Mouse (Mus musculus): ENCODE data around the gene Nrxn1. TPM values are rescaled to one million over a fixed set of nuclear protein-coding genes. Genes with fewer than 3 reads are reported as not detected.
"Not testable (repeated sequence)": the region's sequence is repeated elsewhere in the genome, so short reads cannot be mapped to it uniquely, and the experiment has no call there.

Gene Nrxn1
- total RNA-seq, 1 experiment, result 2.9 TPM

- in situ Hi-C loops (cut with MboI; ENCODE audit: low sequenced_read_pairs in 2 of 2, unreplicated experiment in 2 of 2), result no loop called here
- Histone ChIP-seq H3K4me1 (ENCODE audit: control insufficient read depth in 2 of 2, insufficient read depth in 2 of 2, low read length in 2 of 2, poor library complexity in 1 of 2) (no peaks in the 10 kb centered on the region), H3K27ac (ENCODE audit: insufficient read depth, low read depth, low read length, poor library complexity, severe bottlenecking) (no peak overlapping the region), H3K4me3 (ENCODE audit: insufficient read depth in 1 of 2, low read depth in 1 of 2, low read length in 2 of 2, poor library complexity in 1 of 2, severe bottlenecking in 1 of 2) (no peak overlapping the region), H3K9ac (ENCODE audit: insufficient read depth, low read depth, low read length, poor library complexity, severe bottlenecking) (no peak overlapping the region), H3K36me3 (ENCODE audit: control insufficient read depth, insufficient read depth, low read length, poor library complexity, severe bottlenecking) (no peaks in the 10 kb centered on the region), H3K9me3 (ENCODE audit: control insufficient read depth, insufficient read depth, low read depth, low read length) (no peaks in the 10 kb centered on the region)
- DNase-seq (ENCODE audit: low read depth, low spot score), result no peak
- no peak for TF ChIP-seq CHD2 (IDR thresholded peaks at IDR 0.05; ENCODE audit: low read depth, low read length)
- no peak for TF ChIP-seq ZNF384 (IDR thresholded peaks at IDR 0.05; ENCODE audit: low read depth, low read length)
- no peak for TF ChIP-seq MAFK (IDR thresholded peaks at IDR 0.05; ENCODE audit: insufficient read depth, low read depth, low read length)
- TF ChIP-seq ZC3H11A (IDR thresholded peaks at IDR 0.05; ENCODE audit: borderline replicate concordance, low read depth, low read length), result no peak
- no peak for TF ChIP-seq HCFC1 (IDR thresholded peaks at IDR 0.05; ENCODE audit: borderline replicate concordance, insufficient read depth, low read length)
Measured at GRCm38 (mm10) chr17:90247071-90247849, 845.6 kb downstream of the Nrxn1 start.

GRCm38 (mm10) chr17:90244339-90244738 is 848.5 kb downstream of the Nrxn1 start:
- no peaks in the 10 kb centered on the region for H3K4me1 ChIP-seq (ENCODE audit: control insufficient read depth in 2 of 2, insufficient read depth in 2 of 2, low read length in 2 of 2, poor library complexity in 1 of 2)
- H3K27ac ChIP-seq (ENCODE audit: insufficient read depth, low read depth, low read length, poor library complexity, severe bottlenecking), result no peak overlapping the region
- no peak overlapping the region for H3K9ac ChIP-seq (ENCODE audit: insufficient read depth, low read depth, low read length, poor library complexity, severe bottlenecking)
- in situ Hi-C loops (cut with MboI; ENCODE audit: low sequenced_read_pairs in 2 of 2, unreplicated experiment in 2 of 2), result no loop called here
- no peak overlapping the region for H3K4me3 ChIP-seq (ENCODE audit: insufficient read depth in 1 of 2, low read depth in 1 of 2, low read length in 2 of 2, poor library complexity in 1 of 2, severe bottlenecking in 1 of 2)
- peak; percentile 11 for DNase-seq (ENCODE audit: low read depth, low spot score)
- TF ChIP-seq CHD2 (IDR thresholded peaks at IDR 0.05; ENCODE audit: low read depth, low read length) (no peak), ZC3H11A (IDR thresholded peaks at IDR 0.05; ENCODE audit: borderline replicate concordance, low read depth, low read length) (no peak), MAFK (IDR thresholded peaks at IDR 0.05; ENCODE audit: insufficient read depth, low read depth, low read length) (no peak), ZNF384 (IDR thresholded peaks at IDR 0.05; ENCODE audit: low read depth, low read length) (no peak), HCFC1 (IDR thresholded peaks at IDR 0.05; ENCODE audit: borderline replicate concordance, insufficient read depth, low read length) (no peak)
- no peaks in the 10 kb centered on the region for H3K36me3 ChIP-seq (ENCODE audit: control insufficient read depth, insufficient read depth, low read length, poor library complexity, severe bottlenecking)
- no peaks in the 10 kb centered on the region for H3K9me3 ChIP-seq (ENCODE audit: control insufficient read depth, insufficient read depth, low read depth, low read length)

- no peaks in the 10 kb centered on the region for H3K4me1 ChIP-seq (ENCODE audit: control insufficient read depth in 2 of 2, insufficient read depth in 2 of 2, low read length in 2 of 2, poor library complexity in 1 of 2)
- H3K9ac ChIP-seq (ENCODE audit: insufficient read depth, low read depth, low read length, poor library complexity, severe bottlenecking), result no peak overlapping the region
- H3K27ac ChIP-seq (ENCODE audit: insufficient read depth, low read depth, low read length, poor library complexity, severe bottlenecking), result no peak overlapping the region
- no peak for DNase-seq (ENCODE audit: low read depth, low spot score)
- in situ Hi-C loops (cut with MboI; ENCODE audit: low sequenced_read_pairs in 2 of 2, unreplicated experiment in 2 of 2), result no loop called here
- no peak overlapping the region for H3K4me3 ChIP-seq (ENCODE audit: insufficient read depth in 1 of 2, low read depth in 1 of 2, low read length in 2 of 2, poor library complexity in 1 of 2, severe bottlenecking in 1 of 2)
- H3K36me3 ChIP-seq (ENCODE audit: control insufficient read depth, insufficient read depth, low read length, poor library complexity, severe bottlenecking), result no peaks in the 10 kb centered on the region
- TF ChIP-seq HCFC1 (IDR thresholded peaks at IDR 0.05; ENCODE audit: borderline replicate concordance, insufficient read depth, low read length), result no peak
- TF ChIP-seq CHD2 (IDR thresholded peaks at IDR 0.05; ENCODE audit: low read depth, low read length), result no peak
- no peak for TF ChIP-seq MAFK (IDR thresholded peaks at IDR 0.05; ENCODE audit: insufficient read depth, low read depth, low read length)
- no peak for TF ChIP-seq ZC3H11A (IDR thresholded peaks at IDR 0.05; ENCODE audit: borderline replicate concordance, low read depth, low read length)
- TF ChIP-seq ZNF384 (IDR thresholded peaks at IDR 0.05; ENCODE audit: low read depth, low read length), result no peak
- H3K9me3 ChIP-seq (ENCODE audit: control insufficient read depth, insufficient read depth, low read depth, low read length), result no peaks in the 10 kb centered on the region
Measured at GRCm38 (mm10) chr17:90238964-90239363, 853.9 kb downstream of the Nrxn1 start.

GRCm38 (mm10) chr17:90238517-90238916 is 854.4 kb downstream of the Nrxn1 start:
- H3K27ac ChIP-seq (ENCODE audit: insufficient read depth, low read depth, low read length, poor library complexity, severe bottlenecking), result no peak overlapping the region
- no peaks in the 10 kb centered on the region for H3K4me1 ChIP-seq (ENCODE audit: control insufficient read depth in 2 of 2, insufficient read depth in 2 of 2, low read length in 2 of 2, poor library complexity in 1 of 2)
- in situ Hi-C loops (cut with MboI; ENCODE audit: low sequenced_read_pairs in 2 of 2, unreplicated experiment in 2 of 2), result no loop called here
- H3K4me3 ChIP-seq (ENCODE audit: insufficient read depth in 1 of 2, low read depth in 1 of 2, low read length in 2 of 2, poor library complexity in 1 of 2, severe bottlenecking in 1 of 2), result no peak overlapping the region
- H3K9me3 ChIP-seq (ENCODE audit: control insufficient read depth, insufficient read depth, low read depth, low read length), result no peaks in the 10 kb centered on the region
- DNase-seq (ENCODE audit: low read depth, low spot score), result no peak
- H3K9ac ChIP-seq (ENCODE audit: insufficient read depth, low read depth, low read length, poor library complexity, severe bottlenecking), result no peak overlapping the region
- no peak for TF ChIP-seq MAFK (IDR thresholded peaks at IDR 0.05; ENCODE audit: insufficient read depth, low read depth, low read length)
- TF ChIP-seq ZC3H11A (IDR thresholded peaks at IDR 0.05; ENCODE audit: borderline replicate concordance, low read depth, low read length), result no peak
- no peak for TF ChIP-seq HCFC1 (IDR thresholded peaks at IDR 0.05; ENCODE audit: borderline replicate concordance, insufficient read depth, low read length)
- TF ChIP-seq ZNF384 (IDR thresholded peaks at IDR 0.05; ENCODE audit: low read depth, low read length), result no peak
- TF ChIP-seq CHD2 (IDR thresholded peaks at IDR 0.05; ENCODE audit: low read depth, low read length), result no peak
- H3K36me3 ChIP-seq (ENCODE audit: control insufficient read depth, insufficient read depth, low read length, poor library complexity, severe bottlenecking), result no peaks in the 10 kb centered on the region

- in situ Hi-C loops (cut with MboI; ENCODE audit: low sequenced_read_pairs in 2 of 2, unreplicated experiment in 2 of 2); H3K27ac ChIP-seq (ENCODE audit: insufficient read depth, low read depth, low read length, poor library complexity, severe bottlenecking); H3K4me3 ChIP-seq (ENCODE audit: insufficient read depth in 1 of 2, low read depth in 1 of 2, low read length in 2 of 2, poor library complexity in 1 of 2, severe bottlenecking in 1 of 2); H3K9me3 ChIP-seq (ENCODE audit: control insufficient read depth, insufficient read depth, low read depth, low read length); H3K9ac ChIP-seq (ENCODE audit: insufficient read depth, low read depth, low read length, poor library complexity, severe bottlenecking); H3K4me1 ChIP-seq (ENCODE audit: control insufficient read depth in 2 of 2, insufficient read depth in 2 of 2, low read length in 2 of 2, poor library complexity in 1 of 2); DNase-seq (ENCODE audit: low read depth, low spot score); H3K36me3 ChIP-seq (ENCODE audit: control insufficient read depth, insufficient read depth, low read length, poor library complexity, severe bottlenecking): not testable (repeated sequence)
Measured at GRCm38 (mm10) chr17:90235674-90236073, 857.2 kb downstream of the Nrxn1 start.

All from ES-E14 (cell line).